Mouse (Mus musculus): ENCODE measurements around the gene Tmem80.

- TF ChIP-seq EP300 (IDR thresholded peaks at IDR 0.05; ENCODE audit: low read depth) (no peak), CTCF (IDR thresholded peaks at IDR 0.05; ENCODE audit: low read depth) (no peak)
Observed at GRCm38 (mm10) chr7:141328373-141328990, 943 bp downstream of the Tmem80 start.
